Mouse (Mus musculus): ENCODE results near the gene Lrrc19. TPM values are rescaled to one million over a fixed set of nuclear protein-coding genes. Genes with fewer than 3 reads are reported as not detected.
"Not testable (repeated sequence)": the region's sequence is repeated elsewhere in the genome, so short reads cannot be mapped to it uniquely, and the experiment has no call there.

The Lrrc19 gene
- total RNA-seq (2014; fragmentation: Nextera tagmentation) (not detected in 2 replicates), total RNA-seq (2017) (not detected in 2 replicates)

DNA sequence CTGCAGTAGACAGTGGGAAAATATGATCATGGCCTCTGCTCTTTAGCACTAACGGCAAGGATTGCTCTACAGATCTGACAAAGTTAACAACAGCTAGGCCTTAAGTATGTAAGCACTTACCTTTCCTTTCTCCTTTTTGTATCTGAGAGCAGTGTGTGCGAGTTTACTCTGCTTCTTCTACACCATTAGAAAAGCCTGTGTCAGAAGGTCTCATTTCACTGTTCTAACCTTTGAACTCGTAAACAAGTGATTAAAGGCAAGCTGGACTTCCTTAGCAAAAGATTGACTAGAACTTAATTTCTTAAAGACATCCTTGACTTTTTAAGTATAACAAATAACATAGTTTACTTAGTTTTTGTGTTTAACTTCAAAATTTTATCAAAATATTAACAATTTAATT lies at the start of gene Lrrc19:
TSS of gene Lrrc19 (minus strand) at position 225 of the 400 bp plus-strand sequence.
- no peak for ATAC-seq (replicated peaks; ENCODE audit: poor library complexity, severe bottlenecking)

DNA sequence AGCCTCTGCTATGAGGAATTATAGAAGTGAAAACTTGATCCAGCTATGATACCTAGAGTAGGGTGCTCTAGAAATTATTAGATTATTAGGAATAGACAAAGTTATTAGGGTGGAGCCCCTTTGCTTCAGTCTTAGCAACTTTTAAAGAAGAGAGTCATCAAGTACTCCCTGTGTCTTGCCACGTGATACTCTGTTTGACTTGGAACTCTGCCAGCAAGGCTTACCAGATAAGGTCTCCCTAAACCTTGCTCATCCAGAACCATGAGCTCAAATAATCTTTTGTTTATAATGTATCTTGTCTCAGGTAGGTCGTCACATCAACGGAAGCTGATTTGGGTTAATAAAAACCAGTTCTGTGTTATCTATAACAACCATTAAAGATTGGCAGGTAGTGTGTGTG lies 46.4 kb upstream of the Lrrc19 start:
- no peak for ATAC-seq (replicated peaks; ENCODE audit: poor library complexity, severe bottlenecking)

DNA sequence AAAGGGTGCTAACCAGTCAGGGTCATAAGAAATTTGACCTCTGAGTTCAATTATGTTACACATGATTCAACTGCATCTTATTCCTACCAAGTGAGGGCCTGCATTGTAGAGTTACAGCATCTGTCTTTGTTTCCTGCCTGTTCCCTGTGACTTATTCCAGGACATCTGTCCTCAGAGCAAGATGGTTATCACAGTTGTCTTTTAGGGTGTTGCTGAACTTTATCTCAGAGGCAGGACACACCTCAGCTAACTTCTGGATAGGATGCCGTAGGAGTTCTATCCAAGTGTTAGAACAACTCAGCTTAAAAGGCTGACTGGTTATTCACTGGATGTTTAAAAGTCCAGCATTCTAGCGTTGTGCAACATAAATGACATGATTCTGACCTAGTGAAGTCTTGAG lies 42.2 kb upstream of the Lrrc19 start:
- ATAC-seq (replicated peaks; ENCODE audit: poor library complexity, severe bottlenecking): no peak

DNA sequence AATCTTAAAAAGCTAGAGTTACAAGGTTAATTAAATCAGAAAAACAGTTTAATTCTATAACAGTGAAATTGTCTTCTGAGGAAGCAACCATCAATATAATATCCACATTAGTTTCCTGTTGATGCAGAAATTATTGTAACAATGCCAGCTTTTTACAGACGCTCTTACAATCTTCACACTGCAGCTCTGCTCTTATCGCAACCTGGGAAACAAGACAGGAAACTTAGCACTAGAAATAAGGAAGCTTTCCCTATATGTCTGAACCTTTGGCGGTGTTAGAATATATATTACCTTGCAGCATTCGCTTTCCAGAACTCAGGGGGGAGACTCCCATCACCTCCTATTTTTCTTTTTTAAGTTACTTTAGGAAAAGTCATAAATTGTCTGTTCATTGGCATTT lies 41.1 kb upstream of the Lrrc19 start:
- ATAC-seq (replicated peaks; ENCODE audit: poor library complexity, severe bottlenecking): no peak

DNA sequence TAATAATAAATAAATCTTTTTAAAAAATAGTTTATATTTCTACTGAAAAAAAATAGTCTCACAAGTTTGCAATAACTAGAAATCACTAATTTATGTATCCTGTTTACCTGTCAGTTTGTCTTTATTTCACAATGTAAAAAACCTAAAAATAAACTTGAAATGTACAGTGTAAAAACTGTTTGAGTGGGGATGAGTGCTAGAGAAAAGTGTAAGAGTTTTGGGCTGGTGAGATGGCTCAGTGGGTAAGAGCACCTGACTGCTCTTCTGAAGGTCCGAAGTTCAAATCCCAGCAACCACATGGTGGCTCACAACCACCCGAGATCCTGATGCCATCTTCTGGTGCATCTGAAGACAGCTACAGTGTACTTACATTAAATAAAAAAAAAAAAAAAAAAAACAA lies 39.9 kb upstream of the Lrrc19 start:
- not testable (repeated sequence) for ATAC-seq (replicated peaks; ENCODE audit: poor library complexity, severe bottlenecking)

DNA sequence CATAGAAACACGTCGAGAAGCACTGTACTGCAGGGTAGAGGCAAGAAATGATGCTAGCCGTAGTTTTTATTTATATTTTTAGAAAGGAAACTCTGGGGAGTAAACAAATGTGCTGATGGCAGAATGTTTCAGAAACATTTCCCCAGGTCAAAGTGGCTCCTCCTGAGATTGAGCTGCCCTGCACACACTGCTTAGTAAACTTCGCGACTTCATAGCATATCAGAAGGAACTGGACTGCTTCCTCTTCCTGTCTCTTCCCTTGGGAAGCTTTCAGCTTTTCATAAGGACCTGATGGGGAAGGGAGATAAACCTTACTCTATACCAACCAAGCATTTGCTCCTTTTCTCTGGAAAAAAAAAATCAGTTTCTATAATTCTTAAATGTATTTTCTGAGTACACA lies 33.4 kb upstream of the Lrrc19 start:
- no peak for ATAC-seq (replicated peaks; ENCODE audit: poor library complexity, severe bottlenecking)

DNA sequence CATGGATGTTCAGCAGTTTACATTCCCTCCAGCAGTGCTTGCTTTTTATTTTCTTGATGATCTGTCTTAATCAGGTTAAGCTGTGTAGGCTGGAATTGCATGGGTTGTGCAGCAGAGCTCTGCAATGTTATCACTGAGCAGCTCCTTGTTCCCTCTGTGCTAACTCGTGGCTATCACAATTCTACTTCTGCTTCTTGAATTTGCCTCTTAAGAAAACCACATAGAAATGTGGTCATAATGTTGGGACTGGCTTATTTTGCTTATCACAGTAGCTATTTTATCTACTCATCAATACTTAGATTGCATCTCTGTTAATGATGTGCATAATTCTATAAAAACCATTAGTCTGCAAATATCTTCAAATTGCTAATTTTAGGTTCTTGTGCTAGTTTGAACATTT lies 32.1 kb upstream of the Lrrc19 start:
- ATAC-seq (replicated peaks; ENCODE audit: poor library complexity, severe bottlenecking): peak; percentile 17; the same call in 1 of the 2 replicates

DNA sequence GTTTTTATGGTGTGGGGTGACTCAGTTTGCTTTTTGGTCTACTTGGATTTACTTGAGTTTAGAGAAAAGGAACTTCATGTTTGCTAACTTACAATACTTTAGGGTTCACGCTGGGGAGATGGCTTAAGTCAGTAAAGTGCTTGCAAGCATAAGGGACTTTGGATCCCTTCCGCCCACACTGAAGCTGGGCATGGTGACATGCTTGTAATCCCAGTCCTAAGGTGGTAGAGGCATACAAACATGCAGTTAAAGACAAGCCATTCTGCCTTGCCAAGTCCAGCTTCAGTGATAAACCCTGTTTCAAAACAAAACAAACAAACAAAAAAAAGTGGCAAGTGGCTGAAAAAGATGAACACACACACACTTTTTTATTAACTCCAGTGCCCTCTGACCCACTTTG lies 31.2 kb upstream of the Lrrc19 start:
- ATAC-seq (replicated peaks; ENCODE audit: poor library complexity, severe bottlenecking): no peak

DNA sequence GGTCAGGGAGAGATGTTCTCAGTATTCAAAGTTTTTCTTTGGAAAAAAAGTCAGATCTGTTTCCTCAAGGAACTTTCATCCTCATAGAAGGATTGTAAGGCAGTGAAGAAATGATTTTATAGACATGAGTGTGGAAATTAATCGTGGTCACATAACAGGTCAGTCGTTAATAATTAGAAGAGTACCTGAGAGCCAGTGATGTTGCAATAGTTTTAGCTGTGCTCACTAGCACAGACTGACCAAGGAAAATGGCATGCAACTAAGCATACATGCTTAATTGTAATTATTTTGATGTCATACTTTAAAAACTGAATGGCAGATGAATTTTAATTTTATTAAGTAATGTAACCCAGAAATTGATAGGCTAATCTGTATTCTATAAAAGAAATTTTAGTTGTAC lies 30.7 kb upstream of the Lrrc19 start:
- ATAC-seq (replicated peaks; ENCODE audit: poor library complexity, severe bottlenecking): no peak

DNA sequence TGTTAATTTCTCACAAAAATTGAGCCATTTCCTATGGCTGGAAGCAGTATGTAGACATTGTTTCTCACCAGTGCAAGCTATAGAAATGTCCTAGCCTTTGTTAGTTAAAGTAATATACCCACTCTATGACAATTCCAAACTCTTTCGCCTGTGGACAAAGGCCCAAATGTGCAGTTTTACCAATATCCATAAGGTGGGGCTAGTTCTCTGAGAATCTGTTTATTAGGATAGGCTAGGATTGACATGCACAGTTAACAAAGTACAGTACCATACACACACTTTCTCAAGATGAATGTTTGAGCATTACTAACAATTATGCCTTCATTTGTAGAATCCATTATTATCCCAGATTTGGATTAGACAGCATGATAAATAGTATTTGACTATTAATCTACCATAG lies 19.8 kb upstream of the Lrrc19 start:
- peak; percentile 69 for ATAC-seq (replicated peaks; ENCODE audit: poor library complexity, severe bottlenecking)

DNA sequence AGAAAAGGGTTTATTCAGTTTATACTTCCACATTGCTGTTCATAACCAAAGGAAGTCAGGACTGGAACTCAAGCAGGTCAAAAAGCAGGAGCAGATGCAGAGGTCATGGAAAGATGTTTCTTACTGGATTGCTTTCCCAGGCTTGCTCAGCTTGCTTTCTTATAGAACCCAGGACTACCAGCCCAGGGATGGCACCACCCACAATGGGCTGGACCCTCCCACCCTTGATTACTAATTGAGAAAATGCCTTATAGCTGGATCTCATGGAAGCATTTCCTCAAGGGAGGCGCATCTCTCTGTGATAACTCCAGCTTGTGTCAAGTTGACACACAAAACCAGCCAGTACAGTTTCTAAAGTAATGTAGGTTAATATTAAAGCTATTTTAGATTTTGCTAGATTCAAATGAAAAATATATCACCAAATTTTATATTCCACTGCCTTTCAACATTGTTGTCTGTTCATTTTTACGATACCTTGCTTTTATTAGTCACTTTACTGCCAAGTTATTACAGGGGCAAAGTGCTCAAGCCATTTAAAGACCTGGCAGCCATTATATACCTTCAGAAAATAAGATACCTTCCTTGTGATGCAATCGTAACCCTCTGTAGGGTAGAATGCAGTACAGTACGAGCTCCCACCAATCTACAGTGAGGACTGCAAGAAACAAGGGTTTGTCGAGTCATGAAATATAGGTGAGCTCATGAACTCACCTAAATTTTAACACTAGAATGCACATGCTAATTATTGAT lies 657 bp upstream of the Lrrc19 start:
- ATAC-seq (replicated peaks; ENCODE audit: poor library complexity, severe bottlenecking): not testable (repeated sequence)

DNA sequence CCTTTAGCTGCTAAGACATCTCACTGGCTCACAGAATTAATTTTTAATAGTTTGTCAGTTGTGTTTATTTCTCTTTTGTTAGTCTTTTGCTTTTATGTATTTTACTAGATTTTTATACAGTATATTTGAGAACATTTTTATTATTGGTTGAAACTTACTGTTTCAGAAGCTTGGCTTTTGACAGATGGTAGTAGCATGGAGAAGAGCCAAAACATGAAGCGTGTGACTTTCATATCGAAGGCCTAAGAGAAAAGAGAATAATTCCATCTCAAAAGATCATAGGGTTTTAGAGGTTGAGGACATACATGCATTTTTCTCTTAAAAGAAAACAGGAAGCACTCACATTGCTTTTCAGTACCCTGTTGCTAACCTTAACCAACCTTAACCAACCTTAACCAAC lies 6.8 kb downstream of the Lrrc19 start:
- no peak for ATAC-seq (replicated peaks; ENCODE audit: poor library complexity, severe bottlenecking)

DNA sequence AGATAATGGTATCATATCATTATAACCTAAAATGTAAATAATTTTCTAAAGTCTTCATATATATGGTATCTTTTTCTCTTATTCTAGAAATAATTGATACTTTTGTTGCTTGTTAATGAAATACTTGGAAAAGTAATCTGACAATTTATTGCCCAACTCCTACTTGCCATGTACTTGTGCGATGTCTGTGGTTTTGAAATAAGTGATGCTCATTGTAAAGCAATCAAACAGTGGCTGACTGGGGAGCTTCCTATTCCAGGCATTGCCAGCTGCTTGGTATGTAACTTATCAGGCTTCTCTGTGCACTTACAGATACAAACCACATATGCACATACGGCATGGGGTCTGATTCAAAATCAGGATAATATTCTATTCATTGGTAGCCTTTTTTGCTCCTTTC lies 29.9 kb downstream of the Lrrc19 start:
- ATAC-seq (replicated peaks; ENCODE audit: poor library complexity, severe bottlenecking): no peak

DNA sequence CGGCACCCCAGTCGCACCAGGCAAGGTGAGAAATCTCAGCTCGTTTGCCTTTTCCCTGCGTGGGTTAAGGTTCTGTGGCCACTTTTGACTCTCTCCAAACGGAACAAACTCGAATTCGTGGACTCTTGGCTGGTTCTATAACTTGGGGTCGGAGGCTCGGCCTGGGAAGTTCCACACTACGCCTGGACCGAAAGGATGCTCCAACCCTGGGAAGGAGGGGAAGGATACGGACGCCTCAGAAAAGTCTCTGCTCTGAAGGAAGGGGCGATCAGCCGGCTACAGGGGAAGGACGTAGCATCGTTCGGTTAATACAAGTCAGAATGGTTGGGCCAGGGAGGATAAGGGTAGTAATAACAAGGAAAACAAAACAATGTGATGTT lies 35.3 kb downstream of the Lrrc19 start:
- ATAC-seq (replicated peaks; ENCODE audit: poor library complexity, severe bottlenecking): peak; percentile 43

DNA sequence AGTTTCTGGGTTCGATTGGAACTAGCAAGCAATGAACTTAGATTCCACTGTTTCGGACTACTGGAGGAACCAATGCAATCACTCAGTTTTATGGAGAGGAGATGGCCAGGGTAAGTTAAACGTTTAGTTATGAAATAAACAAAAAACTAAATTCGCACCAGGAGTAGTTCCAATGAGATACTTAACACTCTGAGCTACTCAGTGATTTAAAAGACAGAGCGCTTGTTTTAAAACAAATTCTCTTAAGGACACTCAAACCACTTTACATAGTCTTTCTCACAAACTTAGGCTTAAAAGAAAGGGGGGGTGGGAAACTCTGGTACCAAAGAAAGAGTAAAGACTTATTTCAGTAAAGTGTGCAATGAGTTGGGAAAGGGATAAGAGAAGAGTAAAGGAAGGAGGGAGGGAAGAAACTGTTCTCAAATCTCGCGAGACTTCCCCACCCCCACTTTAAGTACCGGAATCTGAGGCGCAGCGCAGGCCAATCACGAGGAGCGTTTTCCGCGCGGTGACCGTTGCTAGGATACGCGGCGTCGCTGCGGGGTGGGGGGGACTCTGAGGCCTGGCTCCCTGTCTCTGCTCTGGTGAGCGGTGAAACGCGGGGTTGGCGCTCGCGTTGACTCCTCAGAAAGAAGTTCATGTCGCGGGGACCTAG lies 35.8 kb downstream of the Lrrc19 start, which contains the start of gene Ift74:
TSS of gene Ift74 (plus strand) at position 520 of the 655 bp plus-strand sequence.
- ATAC-seq (replicated peaks; ENCODE audit: poor library complexity, severe bottlenecking): peak; percentile 100

DNA sequence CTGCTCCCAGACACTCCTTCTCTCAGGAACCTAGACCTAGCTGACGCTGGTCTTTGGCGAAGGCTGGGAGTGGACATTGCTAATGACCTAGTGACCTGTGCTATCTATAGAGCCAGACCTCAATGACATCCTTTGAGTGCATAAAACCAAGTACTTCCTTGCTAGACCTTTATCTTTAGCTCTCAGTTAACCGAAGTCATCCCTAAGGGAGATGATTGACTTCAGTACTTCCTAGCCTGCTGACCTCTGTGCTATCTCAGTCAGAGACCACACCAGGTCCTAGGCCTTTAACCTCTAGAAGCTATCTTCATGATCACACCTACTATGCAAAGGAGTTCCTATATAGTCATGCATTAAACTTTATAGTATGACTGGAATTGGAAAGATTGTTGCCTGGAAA lies 39.6 kb downstream of the Lrrc19 start:
- ATAC-seq (replicated peaks; ENCODE audit: poor library complexity, severe bottlenecking): no peak

DNA sequence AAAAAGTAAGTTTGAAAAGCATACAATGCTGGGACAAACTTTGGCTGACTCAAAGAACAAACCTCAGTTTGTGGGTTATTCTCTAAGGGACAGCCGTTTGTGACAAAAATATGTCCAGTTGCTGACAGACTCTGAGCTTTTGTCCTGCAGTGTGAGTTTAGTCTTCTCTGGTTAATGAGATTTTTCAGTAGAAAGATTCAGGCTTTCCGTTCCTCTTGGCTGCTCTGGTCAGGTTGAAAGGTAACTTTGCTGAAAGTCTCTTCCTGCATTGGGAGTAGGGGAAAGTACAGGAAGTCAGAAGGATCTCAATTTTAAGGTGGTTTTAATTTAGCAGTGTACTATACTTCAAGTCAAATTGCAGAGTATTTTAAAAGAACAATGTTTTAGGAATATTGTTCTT lies 44.4 kb downstream of the Lrrc19 start:
- ATAC-seq (replicated peaks; ENCODE audit: poor library complexity, severe bottlenecking): no peak

DNA sequence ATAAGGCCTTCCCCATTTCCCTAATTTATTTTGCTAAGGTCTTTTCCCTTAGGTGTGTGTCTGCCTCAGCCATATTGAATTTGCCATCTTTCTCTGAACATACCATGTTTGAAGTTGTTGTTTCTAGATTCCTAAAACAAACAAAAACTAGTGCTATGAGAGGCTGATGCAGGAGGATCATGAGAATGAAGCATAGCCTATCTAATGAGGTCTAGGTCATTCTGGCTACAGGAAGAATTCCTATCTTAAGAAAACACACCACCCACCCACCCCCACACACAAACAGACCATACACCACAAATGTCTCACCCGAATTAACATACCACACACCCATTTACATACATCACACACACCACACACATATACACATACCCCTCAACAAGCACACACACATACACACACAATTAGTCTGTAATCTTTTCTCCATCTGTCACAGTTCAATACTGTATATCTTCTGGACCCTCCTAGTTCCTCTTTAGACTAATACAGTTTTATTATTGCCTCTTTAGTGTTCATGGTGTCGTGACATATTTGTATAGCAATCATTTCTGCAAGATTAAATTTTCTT lies 45.4 kb downstream of the Lrrc19 start:
- ATAC-seq (replicated peaks; ENCODE audit: poor library complexity, severe bottlenecking): no peak

DNA sequence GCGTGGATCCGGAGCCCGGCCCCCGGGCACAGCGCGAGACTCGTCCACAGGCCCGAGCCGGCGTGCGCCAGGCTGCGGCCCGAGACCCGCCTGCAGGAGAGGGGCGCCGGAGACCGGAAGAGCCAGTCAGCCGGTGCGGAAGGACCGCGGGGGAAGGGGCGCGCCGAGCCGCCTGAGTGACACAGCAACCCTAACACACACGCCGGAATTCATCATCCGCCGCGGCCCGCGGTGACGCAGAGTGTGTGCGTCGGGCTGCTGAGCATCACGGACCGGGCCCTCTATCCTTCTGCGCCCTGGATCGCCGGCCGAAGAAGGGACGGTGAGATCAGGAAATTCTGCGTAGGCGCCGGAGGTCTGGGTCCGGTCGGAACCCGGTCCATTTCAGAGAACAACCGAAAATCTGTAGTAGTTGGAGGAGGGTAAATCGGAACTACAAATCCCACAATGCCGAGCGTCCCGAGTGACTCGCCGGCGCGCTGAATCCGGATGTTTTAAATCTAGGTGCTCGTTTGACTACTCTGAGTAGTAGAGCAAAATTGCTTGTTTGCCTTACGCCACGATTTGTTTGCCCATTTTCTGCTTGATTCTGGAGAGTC lies 46.8 kb downstream of the Lrrc19 start, which contains the start of gene Plaa:
TSS of gene Plaa (minus strand) at position 214 of the 599 bp plus-strand sequence.
- ATAC-seq (replicated peaks; ENCODE audit: poor library complexity, severe bottlenecking): peak; percentile 98

DNA sequence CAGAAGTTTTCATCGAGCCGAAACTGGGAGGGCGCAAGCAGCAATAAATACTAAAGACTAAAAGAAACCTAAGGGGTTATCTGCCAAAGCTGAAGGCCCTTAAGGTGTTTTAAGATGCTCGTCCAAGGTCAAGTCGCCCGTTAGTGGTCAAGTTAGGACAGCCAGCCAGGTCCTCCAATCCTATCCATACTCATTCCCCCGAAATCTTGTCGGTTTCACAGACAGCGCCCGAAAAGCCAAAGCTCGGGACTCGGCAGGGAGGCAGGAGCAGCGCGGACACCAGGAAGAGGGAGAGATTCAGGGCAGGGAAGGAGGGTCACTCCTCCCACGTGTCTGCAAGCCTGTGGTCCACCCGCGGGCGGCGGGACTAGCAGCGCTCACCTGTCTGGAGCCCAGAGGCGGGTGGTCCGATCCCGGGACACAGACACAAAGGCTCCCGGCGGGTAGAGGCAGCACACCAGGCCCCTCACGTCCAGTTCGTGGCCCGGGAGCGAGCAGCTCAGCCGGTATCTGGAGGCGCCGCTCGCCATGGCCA lies 47.4 kb downstream of the Lrrc19 start:
- peak; percentile 53 for ATAC-seq (replicated peaks; ENCODE audit: poor library complexity, severe bottlenecking)

DNA sequence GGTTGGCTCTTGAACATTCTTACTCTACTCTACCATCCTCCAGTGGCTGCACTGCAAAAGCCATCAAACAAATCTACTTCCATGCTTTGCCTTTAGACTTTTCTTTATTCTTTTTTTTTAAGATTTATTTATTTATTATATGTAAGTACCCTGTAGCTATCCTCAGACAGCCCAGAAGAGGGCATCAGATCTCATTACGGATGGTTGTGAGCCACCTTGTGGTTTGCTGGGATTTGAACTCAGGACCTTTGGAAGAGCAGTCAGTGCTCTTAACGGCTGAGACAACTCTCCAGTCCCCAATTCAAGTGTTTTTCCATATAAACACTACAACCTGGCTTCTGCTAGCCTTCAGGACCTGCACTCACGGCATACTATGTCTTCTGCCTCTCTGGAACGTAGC lies 48.5 kb downstream of the Lrrc19 start:
- ATAC-seq (replicated peaks; ENCODE audit: poor library complexity, severe bottlenecking): no peak
